Mouse (Mus musculus) kidney, adult 9 months (tissue): ENCODE data around the gene I0C0044D17Rik.
A peak's percentile ranks its signal among the peaks of the same experiment; 100 is the strongest.

Experiments
- DNase-seq: peaks from one replicate; pipeline ENCODE4 v3.0.0; 2022

The I0C0044D17Rik gene

DNA sequence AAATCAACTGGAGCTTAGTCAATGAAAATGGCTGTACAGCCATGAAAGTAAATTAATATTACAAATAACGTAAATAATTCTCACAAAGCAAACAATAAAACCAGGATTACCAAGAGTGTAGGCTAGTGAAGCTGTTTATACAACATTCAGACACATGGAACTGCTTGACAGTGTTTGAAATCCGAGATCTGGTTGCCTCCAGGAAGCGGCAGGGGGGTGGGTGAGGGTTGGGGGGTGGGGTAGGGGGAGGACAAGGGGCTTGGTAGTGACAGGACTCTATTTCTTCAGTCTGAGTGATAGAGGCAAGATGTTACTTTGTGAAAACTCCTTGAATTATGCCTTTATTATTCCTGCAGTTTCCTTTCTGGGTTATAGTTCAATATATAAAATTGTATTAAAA, 3.1 kb upstream of the I0C0044D17Rik start:
- DNase-seq = no peak

DNA sequence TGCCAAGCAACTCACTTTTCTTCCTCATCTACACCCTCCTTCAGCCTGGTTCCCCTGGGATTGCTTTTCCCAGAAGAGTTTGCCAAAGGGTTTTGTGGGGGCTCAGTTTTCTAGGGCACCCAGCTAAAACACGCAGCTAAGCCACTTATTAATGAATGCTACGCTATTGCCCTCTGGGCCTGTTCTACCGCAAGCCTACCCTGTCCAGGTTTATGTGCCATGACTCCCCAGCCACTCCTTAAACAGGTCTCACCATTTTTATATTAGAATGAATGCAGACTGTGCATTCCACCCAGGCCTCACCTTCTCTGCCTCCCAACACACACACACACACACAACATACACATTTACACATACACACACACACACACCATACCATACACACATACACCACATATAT, 593 bp downstream of the I0C0044D17Rik start:
- DNase-seq = no peak

DNA sequence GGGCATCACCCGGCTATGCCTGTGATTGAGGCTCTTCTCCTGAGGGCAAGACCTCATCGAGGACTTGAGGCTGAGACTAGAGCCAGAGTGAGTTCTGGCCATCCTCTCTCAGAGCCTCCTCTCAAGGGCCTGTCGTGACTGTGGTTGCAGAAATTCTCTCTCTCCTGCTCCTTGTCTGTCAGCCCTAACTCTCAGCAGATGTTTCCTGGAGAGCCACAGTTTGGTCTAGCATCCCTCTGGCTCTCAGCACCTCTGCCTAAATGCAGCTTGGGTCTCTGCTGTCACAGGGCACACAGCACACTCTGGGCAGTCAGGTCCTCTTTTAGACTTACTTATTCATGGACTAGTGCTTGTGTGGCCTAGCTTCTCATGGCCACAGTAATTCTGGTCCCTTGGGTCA, 1.2 kb downstream of the I0C0044D17Rik start:
- DNase-seq = no peak

GRCm38 (mm10) chr4:98819216-98819755, 4.4 kb downstream of the I0C0044D17Rik start:
- no peak for DNase-seq

DNA sequence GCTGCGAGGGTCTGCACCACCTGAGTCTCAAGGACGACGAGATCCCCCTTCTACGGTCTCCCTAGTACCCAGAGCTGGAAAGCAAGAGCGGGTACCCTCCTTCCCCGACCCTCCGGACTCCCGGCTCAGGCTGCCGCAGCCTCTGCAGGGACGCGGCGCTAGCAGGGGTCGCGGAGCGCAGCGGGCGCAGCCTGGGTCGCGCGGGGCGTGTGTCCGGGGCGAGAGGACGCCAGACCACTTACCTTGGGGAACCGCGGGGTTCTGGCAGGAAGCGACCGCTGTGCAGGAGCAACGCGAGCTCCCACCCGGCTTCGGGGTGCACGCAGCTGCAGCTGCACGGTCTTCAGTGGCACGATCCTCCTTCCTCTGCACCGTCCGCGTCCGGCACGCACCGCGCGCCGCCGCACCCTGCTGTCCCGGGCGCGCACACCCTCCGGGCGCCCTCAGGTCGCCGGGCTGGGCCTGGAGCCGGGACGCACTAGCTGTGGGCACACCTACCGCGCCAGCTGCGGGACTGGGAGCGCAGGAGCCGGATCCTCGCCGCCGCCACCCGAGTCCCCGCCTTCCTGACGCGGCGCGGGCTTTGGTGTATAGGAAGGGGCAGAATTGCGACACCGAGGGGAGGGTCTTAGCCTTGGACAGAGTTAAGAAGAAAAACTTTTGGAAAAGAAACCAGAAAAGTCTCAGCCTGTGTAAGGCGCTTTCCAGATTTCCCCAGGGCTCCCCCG, 6.3 kb downstream of the I0C0044D17Rik start, which contains the start of gene Kank4:
TSS of gene Kank4 (minus strand) at position 354 of the 728 bp plus-strand sequence.
- DNase-seq = peak; percentile 30

DNA sequence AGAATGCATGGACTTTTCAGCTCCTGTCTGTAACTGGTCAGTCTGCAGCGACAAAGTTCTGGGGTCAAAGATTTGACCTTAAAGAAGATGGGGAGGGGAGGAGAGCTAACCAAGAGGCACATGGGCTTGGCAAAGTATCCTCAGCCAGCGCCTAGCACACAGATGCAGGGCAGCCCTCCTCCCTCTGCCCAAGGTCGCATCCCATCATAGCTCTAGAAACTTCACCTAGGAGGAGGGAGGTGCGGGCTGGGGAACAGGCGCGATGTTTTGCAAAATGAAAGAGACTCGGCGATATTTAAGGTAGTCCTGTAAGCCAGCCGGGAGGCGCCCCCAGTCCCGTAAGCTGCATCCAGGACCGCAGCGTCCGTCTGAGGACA, 6.8 kb downstream of the I0C0044D17Rik start:
- no peak for DNase-seq

DNA sequence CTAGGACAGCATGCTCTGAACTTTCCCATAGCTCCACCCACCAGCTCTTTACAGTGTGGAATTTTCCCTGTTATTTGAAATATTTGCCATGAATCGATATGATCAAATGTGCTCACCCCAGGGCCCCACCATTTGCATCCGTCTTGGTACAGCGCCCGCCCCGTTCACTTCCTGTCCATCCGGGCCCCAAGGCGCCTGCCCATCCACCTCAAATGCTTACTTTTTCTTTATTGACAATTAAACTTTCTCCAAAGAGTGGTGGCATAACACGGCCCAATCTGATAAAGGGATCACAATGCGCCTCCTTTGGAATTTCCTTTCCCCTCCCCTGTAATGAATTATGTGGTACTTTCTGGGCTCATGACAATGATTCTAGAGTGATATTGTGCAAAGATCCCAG, 17.3 kb downstream of the I0C0044D17Rik start:
- DNase-seq = peak; percentile 36

DNA sequence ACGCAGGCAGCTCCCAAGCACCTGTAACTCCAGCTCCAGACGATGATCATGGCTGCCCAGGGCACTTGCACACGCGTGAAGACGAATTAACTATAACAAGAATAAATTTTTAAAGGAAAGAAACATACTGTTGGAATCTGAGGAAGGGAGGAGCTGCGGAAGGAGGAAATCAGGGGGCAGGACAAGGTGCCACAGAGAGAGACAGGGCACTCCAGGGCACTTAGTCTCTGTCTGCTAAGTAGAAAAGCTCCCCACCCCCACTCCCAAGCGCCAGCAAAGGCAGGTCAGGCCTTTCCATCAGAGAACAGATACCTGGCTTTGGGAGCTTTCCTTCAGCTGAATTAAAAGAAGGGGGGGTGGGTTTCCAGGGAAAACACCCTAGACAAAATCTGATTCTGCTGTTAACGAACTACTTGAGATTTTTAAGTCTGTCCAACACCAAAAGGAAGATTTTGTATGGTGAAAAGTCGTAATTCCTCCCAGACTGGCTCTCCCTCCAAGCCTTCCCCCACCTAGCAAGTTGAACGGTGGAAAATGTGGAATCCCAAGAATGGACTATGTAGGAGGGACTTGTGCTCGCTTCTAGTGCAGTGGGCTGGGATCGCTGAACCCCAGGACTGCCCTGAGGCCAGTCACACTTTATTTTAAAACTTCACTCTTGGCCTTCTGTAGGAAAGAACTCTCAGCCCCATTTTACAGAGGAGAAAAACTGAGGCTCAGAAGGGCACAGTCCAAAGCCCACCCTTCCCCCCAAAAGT, 18.2 kb downstream of the I0C0044D17Rik start:
- no peak for DNase-seq

GRCm38 (mm10) chr4:98804476-98805134, 19.0 kb downstream of the I0C0044D17Rik start:
- DNase-seq = no peak

DNA sequence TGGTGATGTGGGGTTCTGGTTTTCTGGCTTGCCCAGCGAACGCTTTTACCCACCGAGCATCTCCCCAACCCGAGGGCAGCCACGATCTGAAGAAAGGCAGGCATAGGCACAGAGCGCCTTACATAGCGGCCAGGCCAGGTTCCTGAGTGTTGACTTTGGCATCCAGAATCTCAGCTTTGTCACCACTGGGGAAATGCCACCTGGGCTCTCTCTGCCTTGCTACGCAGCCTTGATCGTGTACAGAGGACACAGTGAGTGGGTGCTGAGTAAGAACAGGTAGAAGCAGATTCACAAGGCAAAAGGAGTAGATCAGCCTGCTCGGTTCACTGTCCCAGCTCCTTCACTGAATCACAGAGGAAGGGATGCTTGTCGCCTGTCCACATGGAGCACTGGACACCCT, 21.9 kb downstream of the I0C0044D17Rik start:
- no peak for DNase-seq

GRCm38 (mm10) chr4:98800824-98801223, 22.8 kb downstream of the I0C0044D17Rik start:
- no peak for DNase-seq

DNA sequence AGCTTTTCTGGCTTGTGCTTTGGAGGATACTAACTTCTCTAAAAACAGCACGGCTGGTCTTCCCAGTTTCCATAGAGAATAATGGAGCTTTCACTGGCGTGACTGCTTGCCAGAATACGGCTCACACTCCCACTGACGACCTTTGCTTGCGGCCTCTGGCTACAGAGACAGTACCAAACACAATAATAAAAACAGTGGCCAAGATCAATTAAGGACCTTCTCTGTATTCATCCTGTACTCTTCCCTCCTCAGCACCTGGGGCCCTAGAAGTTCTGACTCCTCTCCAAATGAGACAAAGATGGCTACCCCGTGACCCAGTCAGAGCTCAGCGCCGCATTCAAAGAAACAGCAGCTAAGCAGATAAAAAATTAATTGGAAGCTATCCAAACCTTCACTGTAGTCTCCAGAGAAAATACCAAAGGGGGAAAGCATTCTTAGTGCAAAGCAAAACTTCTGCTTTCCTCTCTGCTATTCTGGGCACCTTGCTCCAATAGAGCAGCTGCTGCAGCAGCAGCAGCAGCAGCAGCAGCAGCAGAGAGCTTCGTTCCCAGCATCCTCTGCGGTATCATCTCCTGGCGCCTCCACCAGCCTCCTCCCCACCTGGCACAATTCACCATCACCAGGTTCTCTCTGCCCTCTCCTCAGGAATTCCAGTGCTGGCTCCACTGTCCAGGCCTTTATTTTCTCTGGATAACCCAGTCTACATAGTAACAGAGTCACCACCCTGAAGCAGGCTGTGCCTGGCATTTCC, 26.9 kb downstream of the I0C0044D17Rik start:
- no peak for DNase-seq

DNA sequence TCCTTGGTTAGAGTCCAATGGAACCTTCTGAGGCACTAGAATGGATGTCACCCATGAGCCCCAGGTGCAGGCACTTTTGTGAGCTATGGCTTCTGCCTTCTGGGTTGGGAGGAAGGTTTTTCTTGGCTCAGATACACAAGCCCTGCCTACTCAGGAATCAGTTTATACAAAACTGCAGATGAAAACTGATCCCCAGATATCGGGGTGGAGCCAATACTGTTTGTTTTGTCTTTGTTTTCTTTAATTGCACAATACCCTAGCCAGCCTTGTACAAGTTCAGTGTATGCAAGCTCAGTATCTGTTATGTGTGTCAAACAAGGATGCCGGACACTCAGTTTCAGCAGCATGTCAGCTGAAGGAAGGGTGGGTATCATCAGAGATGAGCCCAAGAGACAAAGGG, 28.4 kb downstream of the I0C0044D17Rik start:
- no peak for DNase-seq

GRCm38 (mm10) chr4:98793486-98793885, 30.2 kb downstream of the I0C0044D17Rik start:
- DNase-seq = no peak

- DNase-seq = no peak
Observed at GRCm38 (mm10) chr4:98790721-98791120, 32.9 kb downstream of the I0C0044D17Rik start.

DNA sequence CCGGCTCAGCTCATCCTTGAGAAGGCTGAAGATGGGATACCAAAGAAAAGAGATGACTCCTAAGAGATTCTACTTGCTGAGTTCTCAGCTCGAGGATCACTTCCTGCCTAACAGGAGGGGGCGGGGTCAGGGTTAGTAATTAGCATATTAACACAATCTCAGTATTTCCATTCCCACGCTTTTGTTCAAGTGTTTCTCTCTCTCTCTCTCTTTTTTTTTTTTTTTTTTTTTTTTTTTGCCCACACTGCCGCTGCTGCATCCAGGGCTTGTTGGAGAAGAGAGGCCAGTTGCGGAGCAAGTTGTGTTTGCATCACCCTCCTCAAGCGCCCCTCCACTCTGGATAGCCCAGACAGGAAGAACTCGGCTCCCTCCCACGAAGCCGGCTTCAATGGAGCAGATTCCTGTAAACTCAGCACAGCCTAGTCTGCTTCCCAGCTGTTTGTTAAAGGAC, 33.8 kb downstream of the I0C0044D17Rik start:
- peak; percentile 11 for DNase-seq

GRCm38 (mm10) chr4:98789133-98789765, 34.4 kb downstream of the I0C0044D17Rik start:
- DNase-seq = no peak

GRCm38 (mm10) chr4:98786281-98786680, 37.4 kb downstream of the I0C0044D17Rik start:
- DNase-seq = no peak

GRCm38 (mm10) chr4:98785851-98786250, 37.8 kb downstream of the I0C0044D17Rik start:
- no peak for DNase-seq

DNA sequence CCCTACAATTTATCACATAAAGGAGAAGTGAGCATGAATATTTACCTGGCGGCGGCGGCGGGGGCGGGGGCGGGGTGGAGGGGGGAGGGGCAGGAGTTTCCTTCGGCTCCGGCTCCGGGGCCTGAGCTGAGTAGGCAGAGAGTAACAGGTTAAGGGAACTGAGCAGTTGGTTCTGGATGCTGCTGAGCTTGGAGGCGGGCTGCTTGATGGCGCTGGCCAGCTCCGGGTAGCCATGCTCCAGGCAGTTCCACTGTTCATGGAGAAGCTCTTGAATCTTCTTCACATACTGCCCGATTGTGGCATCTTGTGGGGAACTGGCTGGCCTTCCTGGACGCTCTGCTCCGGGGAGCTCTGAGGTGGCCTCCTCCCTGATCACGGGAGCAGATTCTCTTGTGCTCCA, 45.4 kb downstream of the I0C0044D17Rik start:
- no peak for DNase-seq

GRCm38 (mm10) chr4:98777464-98777863, 46.2 kb downstream of the I0C0044D17Rik start:
- DNase-seq = no peak
